Mouse (Mus musculus): ENCODE data around the gene Prkch. TPM values are rescaled to one million over a fixed set of nuclear protein-coding genes. Genes with fewer than 3 reads are reported as not detected.

The Prkch gene
- total and polyA plus RNA-seq, 2 experiments from 2014 or later, result 9.9 to 16.2 TPM

GRCm38 (mm10) chr12:73682921-73683346 lies 98.3 kb downstream of the Prkch start:
- DNase-seq (ENCODE audit: low spot score), result no peak
- Histone ChIP-seq H3K27ac (ENCODE audit: low read depth, low read length) (no peak overlapping the region), H3K4me2 (ENCODE audit: low read depth, low read length, poor library complexity, severe bottlenecking) (no peak overlapping the region), H3K9ac (replicated peaks; ENCODE audit: low read length, poor library complexity, severe bottlenecking) (no peak overlapping the region), H3K9me3 (ENCODE audit: low read length) (no peaks in the 10 kb centered on the region), H3K36me3 (ENCODE audit: insufficient read depth, low read length) (no peaks in the 10 kb centered on the region), H3K4me1 (ENCODE audit: insufficient read depth, low read length) (no peaks in the 10 kb centered on the region), H3K27me3 (ENCODE audit: insufficient read depth, low read length) (no peaks in the 10 kb centered on the region), H3K4me3 (ENCODE audit: low read depth, low read length) (no peak overlapping the region)
- WGBS, result 65% methylated on average over 7 of the region's 7 CpGs
- no peak for ATAC-seq (ENCODE audit: low FRiP score)
- no peak for TF ChIP-seq CTCF (IDR thresholded peaks at IDR 0.05)

GRCm38 (mm10) chr12:73685875-73686274 lies 101.3 kb downstream of the Prkch start:
- WGBS, result 60% methylated on average over 13 of the region's 13 CpGs
- no peaks in the 10 kb centered on the region for H3K4me1 ChIP-seq (ENCODE audit: insufficient read depth, low read length)

DNA sequence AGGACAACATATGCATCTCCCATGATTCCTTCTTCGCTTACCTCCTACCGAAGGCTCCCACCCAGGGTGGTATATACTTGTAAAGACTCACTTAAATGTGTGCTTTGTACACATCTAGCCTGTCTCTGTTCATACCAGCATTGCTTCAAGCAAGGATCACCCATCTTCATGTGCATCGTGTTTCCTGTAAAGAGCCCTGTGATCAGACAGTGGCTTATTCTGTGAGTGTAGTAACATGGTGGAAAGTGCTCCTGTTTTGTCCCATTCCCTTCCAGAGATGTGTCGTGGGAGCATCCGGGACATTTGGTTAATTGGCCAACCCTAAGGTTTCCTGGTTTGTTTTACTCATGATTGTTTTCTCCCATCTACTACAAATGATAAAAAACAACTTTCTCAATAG lies 101.9 kb downstream of the Prkch start:
- H3K4me2 ChIP-seq (ENCODE audit: low read depth, low read length, poor library complexity, severe bottlenecking), result no peak overlapping the region
- DNase-seq (ENCODE audit: low spot score) (no peak), ATAC-seq (ENCODE audit: low FRiP score) (no peak)
- H3K27me3 ChIP-seq (ENCODE audit: insufficient read depth, low read length), result no peaks in the 10 kb centered on the region
- H3K9me3 ChIP-seq (ENCODE audit: low read length), result no peaks in the 10 kb centered on the region
- H3K36me3 ChIP-seq (ENCODE audit: insufficient read depth, low read length), result no peaks in the 10 kb centered on the region
- 95% methylated on average over 5 of the region's 5 CpGs for WGBS
- H3K4me3 ChIP-seq (ENCODE audit: low read depth, low read length), result no peak overlapping the region
- H3K9ac ChIP-seq (replicated peaks; ENCODE audit: low read length, poor library complexity, severe bottlenecking), result no peak overlapping the region
- TF ChIP-seq CTCF (IDR thresholded peaks at IDR 0.05), result no peak
- no peak overlapping the region for H3K27ac ChIP-seq (ENCODE audit: low read depth, low read length)
- H3K4me1 ChIP-seq (ENCODE audit: insufficient read depth, low read length), result no peaks in the 10 kb centered on the region

More at GRCm38 (mm10) chr12:73685875-73686274, 101.3 kb downstream of the Prkch start:
- H3K27me3 ChIP-seq (ENCODE audit: insufficient read depth, low read length), result no peaks in the 10 kb centered on the region
- DNase-seq (ENCODE audit: low spot score) (no peak), ATAC-seq (ENCODE audit: low FRiP score) (no peak)
- H3K9ac ChIP-seq (replicated peaks; ENCODE audit: low read length, poor library complexity, severe bottlenecking), result no peak overlapping the region
- H3K36me3 ChIP-seq (ENCODE audit: insufficient read depth, low read length), result no peaks in the 10 kb centered on the region
- H3K4me2 ChIP-seq (ENCODE audit: low read depth, low read length, poor library complexity, severe bottlenecking), result no peak overlapping the region
- no peak for TF ChIP-seq CTCF (IDR thresholded peaks at IDR 0.05)
- no peak overlapping the region for H3K4me3 ChIP-seq (ENCODE audit: low read depth, low read length)
- no peak overlapping the region for H3K27ac ChIP-seq (ENCODE audit: low read depth, low read length)
- no peaks in the 10 kb centered on the region for H3K9me3 ChIP-seq (ENCODE audit: low read length)

DNA sequence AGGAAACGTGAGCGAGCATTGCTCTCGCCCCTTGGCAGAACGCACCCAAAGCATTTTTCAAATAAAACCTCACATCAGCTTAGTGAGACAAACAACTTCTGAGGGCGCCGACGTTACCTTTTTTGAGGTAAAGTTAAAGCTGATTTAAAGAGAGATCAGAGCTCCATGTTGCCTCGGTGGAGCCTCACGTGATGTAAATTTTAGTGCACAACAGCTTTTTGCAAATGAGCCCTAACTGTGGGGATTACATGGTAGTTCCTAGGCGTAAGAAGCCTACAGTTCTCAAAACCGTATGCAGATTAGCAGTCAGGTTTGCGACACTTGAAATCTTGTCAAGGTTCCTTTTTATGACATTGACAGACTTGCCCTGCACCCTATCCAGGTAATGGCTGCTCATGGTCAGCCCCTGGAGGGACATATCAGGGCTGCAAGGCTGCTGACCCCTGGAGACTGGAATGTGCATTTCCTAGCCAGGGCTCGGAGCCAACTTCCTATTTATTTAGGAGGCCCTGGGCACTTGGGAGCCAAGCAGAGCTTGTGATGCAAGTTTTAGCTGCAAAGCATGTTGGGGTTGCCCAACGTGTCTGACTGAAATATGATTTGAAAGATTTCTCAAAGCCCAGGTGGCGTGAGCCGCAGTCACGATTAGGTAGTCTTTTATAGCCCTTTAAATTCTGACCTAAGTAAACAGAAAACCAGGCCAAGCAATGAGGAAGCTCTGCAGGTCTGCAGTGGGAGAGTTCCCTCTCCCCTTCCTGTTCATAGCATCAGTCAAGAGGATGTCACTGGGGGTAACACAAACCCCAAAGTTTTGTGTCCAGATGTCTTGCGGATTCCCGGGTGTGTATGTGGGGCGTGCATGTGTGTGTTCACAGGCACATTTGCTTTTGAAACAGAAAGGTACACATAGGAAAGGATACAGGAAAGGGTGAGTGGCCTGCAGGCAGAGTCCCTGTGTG lies 102.8 kb downstream of the Prkch start:
- no peak overlapping the region for H3K4me2 ChIP-seq (ENCODE audit: low read depth, low read length, poor library complexity, severe bottlenecking)
- no peak overlapping the region for H3K4me3 ChIP-seq (ENCODE audit: low read depth, low read length)
- H3K9ac ChIP-seq (replicated peaks; ENCODE audit: low read length, poor library complexity, severe bottlenecking), result no peak overlapping the region
- no peaks in the 10 kb centered on the region for H3K27me3 ChIP-seq (ENCODE audit: insufficient read depth, low read length)
- DNase-seq (ENCODE audit: low spot score) (peak; percentile 46), ATAC-seq (ENCODE audit: low FRiP score) (no peak)
- H3K36me3 ChIP-seq (ENCODE audit: insufficient read depth, low read length), result no peaks in the 10 kb centered on the region
- H3K27ac ChIP-seq (ENCODE audit: low read depth, low read length), result no peak overlapping the region
- peak; percentile 56 for TF ChIP-seq CTCF (IDR thresholded peaks at IDR 0.05)
- WGBS, result 76% methylated on average over 20 of the region's 20 CpGs
- no peaks in the 10 kb centered on the region for H3K9me3 ChIP-seq (ENCODE audit: low read length)
- H3K4me1 ChIP-seq (ENCODE audit: insufficient read depth, low read length), result no peaks in the 10 kb centered on the region

- WGBS, result 27% methylated on average over 4 of the region's 4 CpGs
- Histone ChIP-seq H3K9me3 (ENCODE audit: low read length) (no peaks in the 10 kb centered on the region), H3K27ac (ENCODE audit: low read depth, low read length) (no peak overlapping the region), H3K36me3 (ENCODE audit: insufficient read depth, low read length) (no peaks in the 10 kb centered on the region), H3K27me3 (ENCODE audit: insufficient read depth, low read length) (no peaks in the 10 kb centered on the region), H3K4me1 (ENCODE audit: insufficient read depth, low read length) (no peaks in the 10 kb centered on the region), H3K9ac (replicated peaks; ENCODE audit: low read length, poor library complexity, severe bottlenecking) (no peak overlapping the region), H3K4me3 (ENCODE audit: low read depth, low read length) (no peak overlapping the region), H3K4me2 (ENCODE audit: low read depth, low read length, poor library complexity, severe bottlenecking) (no peak overlapping the region)
- DNase-seq (ENCODE audit: low spot score), result no peak
- ATAC-seq (ENCODE audit: low FRiP score), result no peak
- TF ChIP-seq CTCF (IDR thresholded peaks at IDR 0.05), result peak; percentile 65
Measured at GRCm38 (mm10) chr12:73692321-73692720, 107.7 kb downstream of the Prkch start.

- Histone ChIP-seq H3K4me1 (ENCODE audit: insufficient read depth, low read length) (no peaks in the 10 kb centered on the region), H3K4me3 (ENCODE audit: low read depth, low read length) (no peak overlapping the region), H3K27ac (ENCODE audit: low read depth, low read length) (no peak overlapping the region), H3K4me2 (ENCODE audit: low read depth, low read length, poor library complexity, severe bottlenecking) (no peak overlapping the region), H3K36me3 (ENCODE audit: insufficient read depth, low read length) (no peaks in the 10 kb centered on the region), H3K27me3 (ENCODE audit: insufficient read depth, low read length) (no peaks in the 10 kb centered on the region), H3K9me3 (ENCODE audit: low read length) (no peaks in the 10 kb centered on the region), H3K9ac (replicated peaks; ENCODE audit: low read length, poor library complexity, severe bottlenecking) (no peak overlapping the region)
- DNase-seq (ENCODE audit: low spot score) (peak; percentile 79), ATAC-seq (ENCODE audit: low FRiP score) (peak; percentile 69; the same call in 1 of the 2 replicates)
- 19% methylated on average over 4 of the region's 4 CpGs for WGBS
- peak; percentile 85 for TF ChIP-seq CTCF (IDR thresholded peaks at IDR 0.05)
Measured at GRCm38 (mm10) chr12:73693347-73693746, 108.8 kb downstream of the Prkch start.

Data from midbrain, postnatal 0 days (tissue).